Mouse (Mus musculus): Measurements from ENCODE around the gene Gm8369. TPM values are rescaled to one million over a fixed set of nuclear protein-coding genes. Genes with fewer than 3 reads are reported as not detected.
"Not testable (repeated sequence)": the region's sequence is repeated elsewhere in the genome, so short reads cannot be mapped to it uniquely, and the experiment has no call there.

The Gm8369 gene
- 1 to 10 TPM; 1.1 to 1.4 TPM for total RNA-seq (2021)
- long read RNA-seq, partial matches to known transcripts, result 0 of 1 reads
- long read RNA-seq, other reads (novel, unspliced or antisense), result 1 of 1 reads

- no peak for DNase-seq (ENCODE audit: low spot score in 2 of 2)
Observed at GRCm38 (mm10) chr19:11485746-11486145, at the start of gene Gm8369. Gene Gm8369, plus strand, starts transcription at chr19:11485938.

DNA sequence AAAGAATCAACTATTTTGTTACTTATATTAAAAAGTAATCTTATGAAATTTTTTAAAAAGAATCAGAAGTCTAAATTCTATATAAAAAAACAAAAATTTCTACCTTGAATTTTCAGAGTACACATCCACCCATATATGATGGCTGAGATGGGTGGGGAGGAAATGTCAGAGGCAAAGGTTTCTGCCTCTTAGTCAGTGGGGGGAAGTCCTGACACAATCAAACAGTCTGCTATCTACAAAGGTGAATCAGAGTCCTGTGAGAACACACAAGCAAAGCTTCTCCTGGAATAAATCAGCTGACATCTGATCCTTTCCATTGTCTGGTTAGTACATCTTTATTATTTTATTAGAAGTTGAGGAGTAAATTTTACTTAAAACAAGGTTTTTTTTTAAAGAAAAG, 42.4 kb upstream of the Gm8369 start, which contains the start of gene Ms4a4b:
TSS of gene Ms4a4b (plus strand) at position 216 of the 400 bp plus-strand sequence.
- no peak for DNase-seq (ENCODE audit: low spot score in 2 of 2)

GRCm38 (mm10) chr19:11443964-11444363, 41.8 kb upstream of the Gm8369 start:
- DNase-seq (ENCODE audit: low spot score in 2 of 2), result no peak

DNA sequence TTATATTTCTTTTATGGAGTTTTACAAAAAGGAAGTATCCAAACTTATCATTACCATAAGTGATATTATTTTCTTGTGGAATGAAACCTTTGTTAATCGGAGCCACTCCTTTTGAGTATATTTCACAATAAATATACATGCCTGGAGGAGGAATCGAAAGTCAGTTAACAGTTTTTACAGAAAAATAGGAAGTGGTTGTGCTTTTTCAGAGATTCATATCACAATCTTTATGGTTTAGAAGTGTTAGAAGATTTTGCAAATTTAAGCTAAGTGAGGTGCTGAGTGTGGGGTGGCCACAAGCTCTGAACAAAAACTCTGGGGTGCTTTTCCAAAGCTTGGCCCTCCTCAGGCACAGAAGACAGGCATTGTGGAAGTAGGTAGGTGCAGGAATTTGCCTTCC, 38.5 kb upstream of the Gm8369 start:
- DNase-seq (ENCODE audit: low spot score in 2 of 2), result no peak

- DNase-seq (ENCODE audit: low spot score in 2 of 2), result not testable (repeated sequence)
Observed at GRCm38 (mm10) chr19:11459041-11459440, 26.7 kb upstream of the Gm8369 start.

- DNase-seq (ENCODE audit: low spot score in 2 of 2), result not testable (repeated sequence)
Observed at GRCm38 (mm10) chr19:11464795-11465194, 20.9 kb upstream of the Gm8369 start.

DNA sequence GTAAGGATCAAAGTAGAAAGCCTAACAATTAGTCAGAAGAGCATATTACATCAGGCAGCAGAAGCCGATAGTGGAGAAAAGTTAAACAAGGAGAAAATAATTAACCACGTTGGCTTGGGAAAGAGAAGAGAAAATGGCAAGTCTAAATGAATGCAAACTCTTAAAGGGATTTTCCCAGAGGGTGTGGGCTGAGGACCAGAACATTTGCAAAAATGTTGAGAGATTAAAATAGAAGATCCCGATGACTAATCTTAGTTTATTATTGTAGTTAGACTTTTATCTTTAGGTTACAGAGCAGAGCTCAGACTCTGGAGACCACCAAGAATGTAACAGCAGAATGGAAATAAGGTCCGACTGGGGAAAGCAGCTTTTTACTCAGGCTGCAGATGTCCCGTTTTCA, 19.3 kb upstream of the Gm8369 start:
- DNase-seq (ENCODE audit: low spot score in 2 of 2), result no peak

DNA sequence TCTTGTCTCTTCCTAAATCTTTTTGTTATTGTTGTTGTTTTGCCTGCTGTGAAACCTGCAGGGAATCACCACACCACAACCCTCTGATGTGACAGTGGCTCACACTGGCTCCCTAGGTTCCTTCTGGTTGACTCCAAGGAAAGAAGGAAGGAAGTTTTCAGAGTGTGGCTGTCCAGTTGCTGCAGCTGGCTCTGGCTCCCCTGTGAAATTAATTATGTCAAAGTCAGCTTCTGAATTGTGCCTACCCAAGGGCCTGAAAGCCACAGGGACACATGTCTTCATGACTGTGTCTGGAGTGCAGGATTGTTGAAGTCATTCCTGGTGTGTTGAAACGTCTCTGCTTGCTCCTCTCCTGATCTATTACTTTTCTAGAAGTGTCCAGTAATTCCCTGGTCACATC, 17.4 kb upstream of the Gm8369 start:
- not testable (repeated sequence) for DNase-seq (ENCODE audit: low spot score in 2 of 2)

GRCm38 (mm10) chr19:11469215-11469614, 16.5 kb upstream of the Gm8369 start, which contains the start of gene Ms4a6c:
Gene Ms4a6c, plus strand, starts transcription at chr19:11469366.
- not testable (repeated sequence) for DNase-seq (ENCODE audit: low spot score in 2 of 2)

GRCm38 (mm10) chr19:11479714-11480113, 6.0 kb upstream of the Gm8369 start:
- no peak for DNase-seq (ENCODE audit: low spot score in 2 of 2)

- no peak for DNase-seq (ENCODE audit: low spot score in 2 of 2)
Observed at GRCm38 (mm10) chr19:11482684-11483083, 3.1 kb upstream of the Gm8369 start.

- no peak for DNase-seq (ENCODE audit: low spot score in 2 of 2)
Observed at GRCm38 (mm10) chr19:11483941-11484340, 1.8 kb upstream of the Gm8369 start.

DNA sequence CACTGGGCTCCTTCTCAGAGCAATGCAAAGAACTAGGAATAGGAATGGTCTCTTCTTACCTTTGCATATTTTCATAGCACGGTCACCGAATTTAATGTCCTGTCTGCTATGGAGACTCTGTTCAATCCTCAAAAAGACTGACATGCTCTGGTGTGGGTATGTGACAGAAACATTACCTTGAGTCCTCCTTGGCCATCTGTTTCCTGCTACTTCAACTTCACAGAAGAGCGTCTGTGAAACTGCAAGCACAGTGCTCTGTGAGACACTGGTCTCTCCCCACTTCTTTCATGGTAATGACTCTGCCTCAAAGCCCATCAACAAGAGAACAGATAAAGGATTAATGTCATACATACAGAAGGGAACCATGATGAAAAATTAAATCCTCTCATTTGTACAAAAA, 1.4 kb upstream of the Gm8369 start:
- no peak for DNase-seq (ENCODE audit: low spot score in 2 of 2)

DNA sequence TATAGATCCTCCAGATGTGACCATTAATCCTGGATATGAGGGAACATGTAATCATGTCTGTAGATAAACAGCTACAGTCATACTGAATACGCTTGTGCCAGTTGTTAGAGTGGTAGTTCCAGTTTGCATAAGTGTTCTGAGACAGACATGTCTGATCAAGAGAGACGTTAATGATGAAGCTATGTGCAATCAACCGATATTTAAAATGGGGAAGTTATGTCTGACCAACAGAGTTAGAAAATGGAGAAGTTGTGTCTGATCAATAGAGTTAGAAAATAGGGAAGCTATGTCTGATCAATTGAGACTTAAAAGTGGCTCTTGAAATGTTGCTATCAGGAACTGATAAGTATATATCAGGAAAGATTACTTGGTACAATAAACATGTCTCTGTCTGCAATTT, 472 bp upstream of the Gm8369 start:
- DNase-seq (ENCODE audit: low spot score in 2 of 2), result no peak

DNA sequence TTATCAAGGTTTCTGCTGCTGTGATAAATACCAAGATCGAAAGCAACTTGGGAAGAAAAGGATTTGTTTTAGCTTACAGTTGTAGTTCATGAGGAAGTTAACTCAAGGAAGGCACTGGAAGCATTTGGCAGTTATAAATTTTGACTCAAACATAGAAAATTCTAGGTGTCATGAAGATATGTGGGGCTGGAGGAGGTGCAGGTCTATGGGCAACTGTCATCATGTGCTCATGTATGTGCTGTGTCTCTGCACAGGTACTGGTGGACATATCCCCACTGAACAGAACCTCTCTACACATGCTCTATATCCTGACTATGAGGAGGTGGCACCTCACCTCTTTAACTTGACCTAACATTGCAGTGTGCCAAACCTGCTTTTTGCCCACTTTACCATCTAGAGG, 861 bp downstream of the Gm8369 start:
- no peak for DNase-seq (ENCODE audit: low spot score in 2 of 2)

DNA sequence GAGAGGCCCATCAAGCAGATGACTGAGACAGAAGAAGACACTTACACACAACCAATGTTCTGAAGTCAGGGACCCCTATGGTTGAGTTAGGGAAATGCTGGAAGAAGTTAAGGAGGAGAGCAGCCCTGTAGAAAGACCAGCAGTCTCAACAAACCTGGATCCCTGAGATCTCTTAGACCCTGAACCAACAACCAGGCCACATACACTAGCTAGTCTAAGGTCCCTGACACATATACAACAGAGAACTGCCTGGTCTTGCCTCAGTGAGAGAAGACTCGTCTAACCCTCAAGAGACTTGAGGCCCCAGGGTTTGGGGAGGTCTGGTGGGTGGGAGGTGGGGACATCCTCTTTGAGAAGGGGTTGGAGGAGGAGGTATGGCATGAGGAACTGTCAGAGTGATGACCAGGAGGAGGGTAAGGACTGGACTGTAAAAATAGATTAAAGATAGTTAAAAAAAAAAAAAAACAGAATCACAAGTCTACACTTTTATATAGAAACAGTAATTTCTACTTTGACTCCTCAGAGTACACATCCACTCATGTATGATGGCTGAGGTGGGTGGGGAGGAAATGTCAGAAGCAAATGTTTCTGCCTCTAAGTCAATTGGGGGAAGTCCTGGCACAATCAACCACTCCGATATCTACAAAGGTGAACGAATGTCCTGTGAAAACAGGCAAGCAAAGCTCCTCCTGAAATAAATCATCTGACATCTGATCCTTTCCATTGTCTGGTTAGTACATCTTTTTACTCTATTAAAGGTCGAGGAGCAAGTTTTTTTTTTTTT, 5.9 kb downstream of the Gm8369 start:
- DNase-seq (ENCODE audit: low spot score in 2 of 2), result no peak

GRCm38 (mm10) chr19:11492671-11493070, 6.9 kb downstream of the Gm8369 start:
- no peak for DNase-seq (ENCODE audit: low spot score in 2 of 2)

DNA sequence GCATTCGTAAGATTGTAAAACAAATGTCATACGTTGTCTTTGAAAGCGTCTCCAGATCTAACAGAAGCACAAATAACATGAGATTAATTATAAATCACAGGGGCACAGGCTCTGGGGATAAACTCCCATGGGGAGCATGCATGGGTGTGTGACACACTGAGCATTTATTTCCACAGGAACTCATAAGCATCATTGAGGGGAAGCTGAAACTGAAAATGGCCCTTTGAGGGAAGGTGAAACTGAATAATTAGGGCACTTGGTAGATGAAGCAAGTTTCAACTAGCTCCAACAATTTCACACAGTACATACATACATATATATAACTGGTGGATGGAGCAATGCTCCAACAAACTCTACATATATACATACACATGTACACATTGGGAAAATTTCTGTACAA, 8.8 kb downstream of the Gm8369 start:
- DNase-seq (ENCODE audit: low spot score in 2 of 2), result no peak

GRCm38 (mm10) chr19:11496361-11496760, 10.6 kb downstream of the Gm8369 start:
- DNase-seq (ENCODE audit: low spot score in 2 of 2), result no peak

DNA sequence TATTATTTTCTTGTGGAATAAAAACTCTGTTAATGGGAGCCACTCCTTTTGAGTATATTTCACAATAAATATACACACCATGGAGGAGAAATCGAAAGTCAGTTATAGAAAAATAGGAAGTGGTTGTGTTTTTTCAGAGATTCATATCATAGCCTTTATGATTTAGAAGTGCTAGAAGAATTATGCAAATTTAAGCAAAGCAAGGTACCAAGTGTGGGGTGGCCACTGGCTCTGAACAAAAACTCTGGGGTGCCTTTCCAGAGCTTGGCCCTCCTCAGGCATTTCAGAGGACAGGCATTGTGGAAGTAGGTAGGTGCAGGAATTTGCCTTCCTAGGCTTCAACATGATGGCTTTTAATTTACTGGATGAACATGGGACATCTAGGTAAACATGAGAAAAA, 11.6 kb downstream of the Gm8369 start:
- not testable (repeated sequence) for DNase-seq (ENCODE audit: low spot score in 2 of 2)

DNA sequence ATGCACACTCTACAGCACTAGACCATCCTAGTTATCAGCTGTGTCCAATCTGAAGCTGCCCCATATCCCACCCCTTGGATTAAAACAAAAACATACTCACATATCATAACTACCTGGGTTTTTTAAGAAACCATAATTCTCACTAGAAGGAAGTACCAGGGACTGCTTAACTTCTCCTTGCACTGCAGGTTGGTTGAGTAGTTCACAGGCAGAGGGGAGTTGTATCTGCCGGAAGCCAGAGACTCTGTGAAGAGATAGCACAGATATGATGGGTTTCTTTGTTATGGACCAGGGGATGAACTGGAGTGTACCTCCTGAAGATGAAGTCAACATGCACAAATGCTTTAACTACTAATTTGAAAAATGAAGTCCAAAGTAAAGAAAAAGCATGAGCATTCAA, 15.1 kb downstream of the Gm8369 start:
- no peak for DNase-seq (ENCODE audit: low spot score in 2 of 2)

- no peak for DNase-seq (ENCODE audit: low spot score in 2 of 2)
Observed at GRCm38 (mm10) chr19:11501326-11501725, 15.6 kb downstream of the Gm8369 start.

- DNase-seq (ENCODE audit: low spot score in 2 of 2), result no peak
Observed at GRCm38 (mm10) chr19:11504857-11505256, 19.1 kb downstream of the Gm8369 start.
